Mouse (Mus musculus): Measurements from ENCODE around the gene Itpa. TPM values are rescaled to one million over a fixed set of nuclear protein-coding genes. Genes with fewer than 3 reads are reported as not detected.

Gene Itpa
- 96.9 and 118 TPM in 2 replicates for polyA plus RNA-seq (2016; fragmentation: Nextera tagmentation; extraction: Ambion mirVana)

DNA sequence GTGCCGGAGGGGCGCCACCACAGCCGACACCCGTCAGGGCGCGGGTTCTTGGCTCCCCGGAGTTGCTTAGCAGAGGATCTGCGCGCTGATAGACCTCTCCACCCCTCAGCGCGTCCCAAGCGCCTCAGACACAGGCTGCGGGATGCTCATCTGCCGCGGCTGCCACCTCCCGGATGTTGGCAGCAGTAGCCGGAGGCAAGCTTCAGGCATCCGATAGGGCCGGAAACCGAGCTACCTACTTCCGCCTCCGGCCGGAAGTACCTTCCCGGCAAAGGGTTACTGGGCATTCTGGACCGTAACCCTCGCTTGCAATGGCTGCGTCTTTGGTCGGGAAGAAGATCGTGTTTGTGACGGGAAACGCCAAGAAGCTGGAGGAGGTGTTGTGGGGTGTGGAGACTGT is at the start of gene Itpa:
TSS of gene Itpa (plus strand) at position 52 of the 400 bp plus-strand sequence.
- under 1% methylated on average over 31 of the region's 31 CpGs for WGBS
- Histone ChIP-seq H3K27ac (peak within 1 kb of the TSS; percentile 89), H3K4me3 (peak within 1 kb of the TSS; percentile 81), H3K4me1 (peaks cover 30% of the 10 kb centered on the region), H3K9me3 (no peaks in the 10 kb centered on the region), H3K36me3 (peaks cover 16% of the 10 kb centered on the region), H3K27me3 (ENCODE audit: insufficient read depth, poor library complexity, severe bottlenecking) (no peaks in the 10 kb centered on the region)
- peak; percentile 96 for DNase-seq (ENCODE audit: low spot score)

- no peak overlapping the region for H3K27ac ChIP-seq
- no peaks in the 10 kb centered on the region for H3K4me1 ChIP-seq
- 87% methylated on average over 7 of the region's 7 CpGs for WGBS
- no peak for DNase-seq (ENCODE audit: low spot score)
- H3K36me3 ChIP-seq, result peaks cover 64% of the 10 kb centered on the region
- H3K4me3 ChIP-seq, result no peak overlapping the region
- no peaks in the 10 kb centered on the region for H3K9me3 ChIP-seq
- no peaks in the 10 kb centered on the region for H3K27me3 ChIP-seq (ENCODE audit: insufficient read depth, poor library complexity, severe bottlenecking)
Observed at GRCm38 (mm10) chr2:130618972-130619371, 48.4 kb upstream of the Itpa start.

DNA sequence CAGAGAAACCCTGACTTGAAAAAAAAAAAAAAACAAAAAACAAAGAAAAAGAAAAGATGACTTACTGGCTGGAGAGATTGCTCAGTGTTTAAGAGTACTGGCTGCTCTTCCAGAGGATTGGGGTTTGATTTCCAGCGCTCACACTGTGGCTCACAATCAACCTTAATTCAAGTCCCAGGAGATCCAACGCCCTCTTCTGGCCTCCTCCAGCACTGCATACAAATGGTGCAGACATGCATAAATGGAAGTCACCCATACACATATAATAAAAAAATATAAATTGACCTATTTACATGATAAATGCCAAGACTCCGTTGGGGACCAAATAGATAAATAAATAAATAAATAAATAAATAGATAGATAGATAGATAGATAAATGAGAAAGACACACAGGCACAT is 39.0 kb upstream of the Itpa start:
- peaks cover 6% of the 10 kb centered on the region; the same call in 1 of the 2 replicates for H3K4me1 ChIP-seq
- H3K36me3 ChIP-seq, result peaks cover 34% of the 10 kb centered on the region
- DNase-seq (ENCODE audit: low spot score), result no peak
- no peak overlapping the region for H3K27ac ChIP-seq
- peak overlapping the region; percentile 99 for H3K4me3 ChIP-seq
- 51% methylated on average over 3 of the region's 3 CpGs for WGBS
- H3K9me3 ChIP-seq, result no peaks in the 10 kb centered on the region
- peaks cover 6% of the 10 kb centered on the region for H3K27me3 ChIP-seq (ENCODE audit: insufficient read depth, poor library complexity, severe bottlenecking)

DNA sequence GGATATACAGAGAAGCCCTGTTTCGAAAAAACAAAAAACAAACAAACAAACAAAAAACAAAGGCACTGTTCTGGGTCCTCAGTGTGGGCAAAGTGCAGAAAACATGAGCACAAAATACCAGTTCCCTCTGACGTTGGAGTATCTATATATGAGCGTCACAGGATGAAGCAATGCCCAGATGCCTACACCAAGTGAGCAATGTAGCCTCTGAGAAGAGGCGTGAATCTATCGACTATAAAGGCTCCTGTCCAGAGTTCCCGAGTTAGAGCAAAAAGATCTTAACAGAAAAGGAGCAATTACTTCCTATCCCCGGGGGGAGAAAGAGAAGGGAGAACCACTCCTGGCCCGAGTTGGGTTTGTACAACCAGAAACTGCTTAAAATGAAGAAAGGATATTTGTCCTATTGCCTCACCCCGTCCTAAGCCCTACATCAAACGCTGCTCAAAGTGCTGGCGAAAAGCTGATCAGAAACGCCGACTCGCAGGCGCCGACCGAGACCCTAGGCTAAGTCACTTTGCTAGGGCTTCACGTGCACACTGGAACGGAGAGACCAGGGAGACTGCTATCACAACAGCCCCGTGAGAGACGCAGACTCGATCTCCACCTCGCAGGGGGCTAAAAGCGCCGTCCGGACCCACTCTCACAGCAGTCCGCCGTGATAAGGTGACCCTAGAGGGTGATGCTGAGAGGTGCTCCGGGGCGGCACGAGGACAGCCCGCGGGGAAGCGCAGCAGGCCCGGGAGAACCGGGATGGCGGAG is 38.2 kb upstream of the Itpa start:
- Histone ChIP-seq H3K36me3 (peaks cover 31% of the 10 kb centered on the region), H3K27ac (peak overlapping the region; percentile 95), H3K4me1 (peaks cover 11% of the 10 kb centered on the region; the same call in 1 of the 2 replicates), H3K4me3 (peak overlapping the region; percentile 99), H3K27me3 (ENCODE audit: insufficient read depth, poor library complexity, severe bottlenecking) (peaks cover 15% of the 10 kb centered on the region), H3K9me3 (no peaks in the 10 kb centered on the region)
- peak; percentile 84 for DNase-seq (ENCODE audit: low spot score)
- 2% methylated on average over 37 of the region's 37 CpGs for WGBS

GRCm38 (mm10) chr2:130629839-130630203 is 37.6 kb upstream of the Itpa start, which contains the start of the genes Fastkd5 and Ubox5:
TSS of gene Fastkd5 (minus strand) at chr2:130630027.
TSS of gene Ubox5 (minus strand) at chr2:130630038.
- peaks cover 16% of the 10 kb centered on the region for H3K4me1 ChIP-seq
- peak; percentile 93 for DNase-seq (ENCODE audit: low spot score)
- H3K27me3 ChIP-seq (ENCODE audit: insufficient read depth, poor library complexity, severe bottlenecking), result peaks cover 20% of the 10 kb centered on the region
- peak within 1 kb of the TSS; percentile 95 for H3K27ac ChIP-seq
- no peaks in the 10 kb centered on the region for H3K9me3 ChIP-seq
- under 1% methylated on average over 25 of the region's 25 CpGs for WGBS
- peaks cover 29% of the 10 kb centered on the region for H3K36me3 ChIP-seq
- H3K4me3 ChIP-seq, result peak within 1 kb of the TSS; percentile 99

DNA sequence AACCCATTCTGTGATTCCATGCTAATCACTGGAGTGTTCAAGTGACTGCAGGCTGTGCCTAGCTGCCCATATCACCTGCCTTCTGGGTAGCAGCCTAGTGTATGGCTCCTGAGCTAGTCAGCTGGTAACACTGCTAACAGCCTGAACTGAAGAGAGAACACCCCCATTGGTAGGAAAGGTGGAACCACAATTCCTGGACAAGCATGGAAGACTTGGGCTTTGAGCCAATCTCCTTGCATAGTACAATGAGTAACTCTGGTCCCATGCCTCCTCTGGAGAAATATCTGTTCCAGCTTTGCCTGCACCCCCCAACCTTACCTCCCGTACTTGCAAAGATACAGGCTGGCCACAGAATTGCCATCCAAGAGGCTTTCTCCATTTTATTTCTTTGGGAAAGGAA is 35.0 kb upstream of the Itpa start:
- H3K9me3 ChIP-seq, result no peaks in the 10 kb centered on the region

DNA sequence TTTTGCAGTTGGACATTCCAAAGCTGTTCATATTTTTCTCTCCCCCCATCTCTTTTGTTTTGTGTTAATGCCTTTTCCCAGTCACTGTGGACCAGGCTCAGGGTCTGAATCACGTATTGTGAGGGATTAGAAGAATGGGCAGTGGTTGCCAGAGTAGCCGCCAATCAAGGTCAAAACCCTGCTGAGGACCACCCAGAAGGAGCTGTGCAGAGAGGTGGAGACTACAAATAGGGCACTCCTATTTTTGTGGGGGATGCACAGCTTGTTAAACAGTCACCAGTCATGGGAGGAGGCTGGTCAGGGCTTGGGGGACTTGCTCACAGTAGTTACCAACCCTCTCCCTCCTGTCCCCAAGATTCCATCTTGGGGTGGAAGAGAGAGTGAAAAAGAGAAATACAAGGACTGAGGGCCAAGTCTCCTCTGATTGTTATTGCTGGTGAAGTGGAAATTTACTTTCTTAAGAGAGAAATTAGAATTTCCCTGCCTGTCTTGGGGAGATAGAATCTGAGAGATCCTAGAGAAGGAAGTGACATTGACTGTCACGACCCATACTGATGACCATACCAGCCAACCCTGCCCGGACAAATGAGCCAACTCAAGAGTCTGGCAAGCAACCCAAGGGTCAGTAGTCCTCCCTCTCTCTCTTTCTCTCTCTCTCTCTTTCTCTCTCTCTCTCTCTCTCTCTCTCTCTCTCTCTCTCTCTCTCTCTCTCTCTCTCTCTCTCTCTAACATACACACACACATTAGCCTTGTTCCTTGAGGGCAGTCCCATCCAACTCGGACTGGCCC is 34.3 kb upstream of the Itpa start:
- Histone ChIP-seq H3K4me1 (peaks cover 32% of the 10 kb centered on the region), H3K4me3 (no peak overlapping the region), H3K36me3 (0 out of 2 replicates have a peak, but pooled peaks cover 3% of the 10 kb centered on the region), H3K27ac (no peak overlapping the region), H3K27me3 (ENCODE audit: insufficient read depth, poor library complexity, severe bottlenecking) (peaks cover 53% of the 10 kb centered on the region), H3K9me3 (no peaks in the 10 kb centered on the region)
- 57% methylated on average over 5 of the region's 5 CpGs for WGBS
- DNase-seq (ENCODE audit: low spot score), result no peak

More for the DNA sequence above, 35.0 kb upstream of the Itpa start:
- peaks cover 9% of the 10 kb centered on the region for H3K36me3 ChIP-seq
- no peak for DNase-seq (ENCODE audit: low spot score)
- H3K4me3 ChIP-seq, result no peak overlapping the region
- H3K27me3 ChIP-seq (ENCODE audit: insufficient read depth, poor library complexity, severe bottlenecking), result peaks cover 46% of the 10 kb centered on the region
- H3K27ac ChIP-seq, result no peak overlapping the region
- 68% methylated on average over 1 of the region's 1 CpGs for WGBS
- H3K4me1 ChIP-seq, result peaks cover 32% of the 10 kb centered on the region

DNA sequence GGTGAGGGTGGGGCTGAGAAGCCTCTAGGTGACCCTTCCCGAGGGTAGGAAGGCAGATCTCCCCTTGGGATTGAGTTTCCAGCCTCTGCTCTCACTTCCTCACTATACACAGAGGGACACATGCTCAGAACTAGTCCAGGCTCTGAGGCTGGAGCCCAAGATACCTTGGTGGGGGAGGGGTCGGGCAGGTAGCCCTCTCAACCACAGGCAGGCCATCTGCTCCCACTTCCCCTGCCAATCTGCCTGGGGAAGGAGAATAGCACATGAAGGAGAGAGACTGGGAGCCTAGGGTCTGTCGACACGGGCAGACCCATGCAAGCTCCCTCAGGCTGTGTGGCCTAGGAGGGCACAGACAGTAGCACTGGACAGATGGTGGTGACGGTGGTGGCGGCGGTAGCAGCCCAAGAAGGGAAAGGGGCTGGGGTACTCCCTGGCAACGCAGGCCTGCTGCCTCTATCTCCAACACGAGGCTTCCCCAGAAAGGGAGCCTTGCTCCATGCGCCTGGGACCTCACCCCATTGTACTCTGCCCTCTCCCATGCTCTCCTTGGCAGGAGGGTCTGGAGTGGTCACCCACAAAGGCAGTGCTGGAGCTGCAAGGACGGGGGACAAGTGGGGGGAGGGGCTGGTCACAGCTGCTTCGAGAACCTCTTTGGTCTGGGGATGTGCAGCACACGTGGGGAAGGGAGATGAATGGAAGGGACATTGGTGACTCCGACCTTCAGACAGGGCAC is 33.2 kb upstream of the Itpa start:
- H3K4me3 ChIP-seq, result peak overlapping the region; percentile 61
- H3K27ac ChIP-seq, result peak overlapping the region; percentile 31
- no peaks in the 10 kb centered on the region for H3K9me3 ChIP-seq
- peaks cover 64% of the 10 kb centered on the region for H3K27me3 ChIP-seq (ENCODE audit: insufficient read depth, poor library complexity, severe bottlenecking)
- no peak for DNase-seq (ENCODE audit: low spot score)
- 16% methylated on average over 13 of the region's 14 CpGs for WGBS
- peaks cover 25% of the 10 kb centered on the region for H3K4me1 ChIP-seq
- H3K36me3 ChIP-seq, result 0 out of 2 replicates have a peak, but pooled peaks cover 3% of the 10 kb centered on the region

- H3K27ac ChIP-seq, result peak overlapping the region; percentile 31
- peak overlapping the region; percentile 61 for H3K4me3 ChIP-seq
- under 1% methylated on average over 38 of the region's 38 CpGs for WGBS
- H3K9me3 ChIP-seq, result no peaks in the 10 kb centered on the region
- peaks cover 25% of the 10 kb centered on the region for H3K4me1 ChIP-seq
- H3K36me3 ChIP-seq, result 0 out of 2 replicates have a peak, but pooled peaks cover 3% of the 10 kb centered on the region
- no peak for DNase-seq (ENCODE audit: low spot score)
- peaks cover 71% of the 10 kb centered on the region for H3K27me3 ChIP-seq (ENCODE audit: insufficient read depth, poor library complexity, severe bottlenecking)
Observed at GRCm38 (mm10) chr2:130634739-130635411, 32.5 kb upstream of the Itpa start.

GRCm38 (mm10) chr2:130635847-130636246 is 31.6 kb upstream of the Itpa start:
- Histone ChIP-seq H3K4me3 (peak overlapping the region; percentile 61), H3K36me3 (0 out of 2 replicates have a peak, but pooled peaks cover 3% of the 10 kb centered on the region), H3K9me3 (no peaks in the 10 kb centered on the region), H3K4me1 (peaks cover 25% of the 10 kb centered on the region), H3K27me3 (ENCODE audit: insufficient read depth, poor library complexity, severe bottlenecking) (peaks cover 81% of the 10 kb centered on the region), H3K27ac (no peak overlapping the region)
- 7% methylated on average over 21 of the region's 21 CpGs for WGBS
- no peak for DNase-seq (ENCODE audit: low spot score)

DNA sequence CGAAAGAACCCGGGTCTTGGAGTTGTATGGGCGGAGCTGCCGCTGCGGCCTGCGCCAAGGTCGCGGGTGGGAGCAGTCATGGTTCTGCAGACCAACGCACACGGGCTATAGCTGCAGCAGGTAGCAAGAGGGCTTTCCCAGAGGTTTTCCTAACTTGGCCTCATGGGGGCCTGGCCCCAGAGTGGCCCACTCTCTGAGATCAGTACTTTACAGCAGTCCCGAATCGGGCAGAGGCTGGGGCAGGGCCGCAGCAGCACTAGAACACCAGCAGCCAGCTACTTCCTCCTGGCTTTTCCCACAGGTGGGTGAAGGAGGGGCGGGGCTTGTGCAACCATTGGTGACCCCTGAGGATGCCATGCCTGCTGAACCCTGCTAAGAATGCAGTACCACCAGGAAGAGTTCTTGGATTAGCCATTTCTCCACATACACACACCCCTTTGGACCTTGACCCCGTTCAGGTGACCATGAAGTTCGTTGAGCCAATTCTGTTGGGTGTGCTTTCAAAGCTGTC is 29.3 kb upstream of the Itpa start:
- no peak for DNase-seq (ENCODE audit: low spot score)
- Histone ChIP-seq H3K36me3 (0 out of 2 replicates have a peak, but pooled peaks cover 3% of the 10 kb centered on the region), H3K27ac (no peak overlapping the region), H3K4me3 (no peak overlapping the region), H3K9me3 (no peaks in the 10 kb centered on the region), H3K27me3 (ENCODE audit: insufficient read depth, poor library complexity, severe bottlenecking) (peaks cover 90% of the 10 kb centered on the region), H3K4me1 (peaks cover 40% of the 10 kb centered on the region)
- 24% methylated on average over 16 of the region's 16 CpGs for WGBS

GRCm38 (mm10) chr2:130639276-130639675 is 28.1 kb upstream of the Itpa start:
- H3K36me3 ChIP-seq, result 0 out of 2 replicates have a peak, but pooled peaks cover 3% of the 10 kb centered on the region
- H3K9me3 ChIP-seq, result no peaks in the 10 kb centered on the region
- H3K27ac ChIP-seq, result no peak overlapping the region
- WGBS, result 59% methylated on average over 6 of the region's 6 CpGs
- no peak overlapping the region for H3K4me3 ChIP-seq
- no peak for DNase-seq (ENCODE audit: low spot score)
- H3K4me1 ChIP-seq, result peaks cover 35% of the 10 kb centered on the region
- peaks cover 79% of the 10 kb centered on the region for H3K27me3 ChIP-seq (ENCODE audit: insufficient read depth, poor library complexity, severe bottlenecking)

All from heart, embryonic 10.5 days (tissue).